Mouse (Mus musculus) ES-Bruce4 (cell line): ENCODE results near the gene Fam241a. TPM values are rescaled to one million over a fixed set of nuclear protein-coding genes. Genes with fewer than 3 reads are reported as not detected.

Experiments
- H3K27ac ChIP-seq: 2 replicates; pipeline ENCODE4 v1.5.1; 2012; ENCODE audit warnings: low read length, inconsistent platforms; ENCODE audit not compliant: insufficient read depth
- H3K27me3 ChIP-seq: 2 replicates; pipeline ENCODE4 v1.6.1; 2012; ENCODE audit warnings: mild to moderate bottlenecking, low read length, inconsistent platforms; ENCODE audit not compliant: control insufficient read depth, poor library complexity, insufficient read depth, severe bottlenecking
- H3K36me3 ChIP-seq: 2 replicates; pipeline ENCODE4 v1.6.1; 2012; ENCODE audit warnings: inconsistent platforms, mild to moderate bottlenecking, low read length, moderate library complexity; ENCODE audit not compliant: control insufficient read depth, poor library complexity, insufficient read depth, severe bottlenecking
- H3K4me1 ChIP-seq: one replicate; pipeline ENCODE4 v1.8.1; 2011; ENCODE audit warnings: low read length; ENCODE audit not compliant: control insufficient read depth, insufficient read depth
- H3K4me3 ChIP-seq: 2 replicates; pipeline ENCODE4 v1.5.1; 2011; ENCODE audit warnings: low read depth, mild to moderate bottlenecking, low read length
- H3K9ac ChIP-seq: 2 replicates; pipeline ENCODE4 v1.6.1; 2012; ENCODE audit warnings: low read depth, mild to moderate bottlenecking, inconsistent platforms; ENCODE audit not compliant: poor library complexity, severe bottlenecking
- H3K9me3 ChIP-seq: replicated peaks from 2 replicates; pipeline ENCODE4 v1.6.1; 2012; ENCODE audit warnings: mild to moderate bottlenecking, low read length, inconsistent platforms; ENCODE audit not compliant: control insufficient read depth, poor library complexity, insufficient read depth, severe bottlenecking
- CTCF ChIP-seq: IDR thresholded peaks from one replicate; pipeline ENCODE4 v1.8.1; 2011; ENCODE audit warnings: low read depth, low read length
- EP300 ChIP-seq: IDR thresholded peaks from 2 replicates; pipeline ENCODE4 v1.6.1; 2011; ENCODE audit warnings: low read depth, low read length; ENCODE audit not compliant: insufficient read depth
- POLR2A ChIP-seq: IDR thresholded peaks from one replicate; pipeline ENCODE4 v1.8.1; 2011; ENCODE audit warnings: low read length; ENCODE audit not compliant: insufficient read depth
- polyA plus RNA-seq: library from polyadenylated mRNA; stranded (reverse); fragments of >200 nt; gene quantifications from 2 replicates; pipeline ENCODE4 v1.2.4, GENCODE M21; 2011; ENCODE audit warnings: low read depth; ENCODE audit not compliant: missing spikeins, insufficient read depth, insufficient read length

Gene Fam241a
- polyA plus RNA-seq, 1 experiment: 2.5 TPM

- peak within 1 kb of the TSS; percentile 40 for H3K27ac ChIP-seq
- TF ChIP-seq POLR2A (peak; percentile 59), CTCF (peak; percentile 27), EP300 (0 out of 2 replicates have a peak, but pooled peaks have one; percentile 35)
- no peaks in the 10 kb centered on the region for H3K9me3 ChIP-seq
- peaks cover 6% of the 10 kb centered on the region; the same call in 1 of the 2 replicates for H3K36me3 ChIP-seq
- H3K9ac ChIP-seq: peak within 1 kb of the TSS; percentile 94
- H3K27me3 ChIP-seq: no peaks in the 10 kb centered on the region
- H3K4me3 ChIP-seq: peak within 1 kb of the TSS; percentile 100
- H3K4me1 ChIP-seq: no peaks in the 10 kb centered on the region
Observed at GRCm38 (mm10) chr3:127837154-127837865, 58.8 kb downstream of the Fam241a start, which contains the start of gene Ap1ar. Ap1ar (minus strand) TSS chr3:127837523.

- Histone ChIP-seq H3K36me3 (peaks cover 6% of the 10 kb centered on the region; the same call in 1 of the 2 replicates), H3K9ac (peak overlapping the region; percentile 94), H3K27ac (no peak overlapping the region), H3K4me1 (no peaks in the 10 kb centered on the region), H3K27me3 (no peaks in the 10 kb centered on the region), H3K9me3 (no peaks in the 10 kb centered on the region), H3K4me3 (peak overlapping the region; percentile 100)
- TF ChIP-seq EP300 (no peak), POLR2A (no peak), CTCF (no peak)
Observed at GRCm38 (mm10) chr3:127836798-127837153, 59.3 kb downstream of the Fam241a start.

- no peak overlapping the region for H3K9ac ChIP-seq
- H3K27ac ChIP-seq: no peak overlapping the region
- H3K36me3 ChIP-seq: peaks cover 6% of the 10 kb centered on the region; the same call in 1 of the 2 replicates
- no peaks in the 10 kb centered on the region for H3K27me3 ChIP-seq
- no peaks in the 10 kb centered on the region for H3K9me3 ChIP-seq
- H3K4me3 ChIP-seq: no peak overlapping the region
- no peaks in the 10 kb centered on the region for H3K4me1 ChIP-seq
- TF ChIP-seq EP300 (no peak), POLR2A (no peak), CTCF (no peak)
Observed at GRCm38 (mm10) chr3:127835594-127835993, 60.5 kb downstream of the Fam241a start.

GRCm38 (mm10) chr3:127834040-127834439, 62.1 kb downstream of the Fam241a start:
- Histone ChIP-seq H3K27ac (no peak overlapping the region), H3K27me3 (no peaks in the 10 kb centered on the region), H3K4me1 (no peaks in the 10 kb centered on the region), H3K36me3 (peaks cover 6% of the 10 kb centered on the region; the same call in 1 of the 2 replicates), H3K9ac (no peak overlapping the region), H3K9me3 (no peaks in the 10 kb centered on the region), H3K4me3 (no peak overlapping the region)
- no peak for TF ChIP-seq EP300
- no peak for TF ChIP-seq CTCF
- no peak for TF ChIP-seq POLR2A

- Histone ChIP-seq H3K9me3 (no peaks in the 10 kb centered on the region), H3K27me3 (no peaks in the 10 kb centered on the region), H3K4me3 (no peak overlapping the region), H3K4me1 (no peaks in the 10 kb centered on the region), H3K9ac (no peak overlapping the region), H3K27ac (no peak overlapping the region), H3K36me3 (peaks cover 6% of the 10 kb centered on the region; the same call in 1 of the 2 replicates)
- TF ChIP-seq CTCF (peak; percentile 40), POLR2A (no peak), EP300 (no peak)
Observed at GRCm38 (mm10) chr3:127831079-127831478, 65.0 kb downstream of the Fam241a start.

GRCm38 (mm10) chr3:127830183-127830582, 65.9 kb downstream of the Fam241a start:
- H3K36me3 ChIP-seq: peaks cover 6% of the 10 kb centered on the region; the same call in 1 of the 2 replicates
- no peaks in the 10 kb centered on the region for H3K9me3 ChIP-seq
- TF ChIP-seq EP300 (no peak), POLR2A (no peak), CTCF (no peak)

More at GRCm38 (mm10) chr3:127830183-127830582, 65.9 kb downstream of the Fam241a start:
- Histone ChIP-seq H3K27ac (no peak overlapping the region), H3K4me3 (no peak overlapping the region), H3K27me3 (no peaks in the 10 kb centered on the region), H3K9ac (no peak overlapping the region), H3K4me1 (no peaks in the 10 kb centered on the region)
